In genomic region chr19:10183299-10183983, GRCm38 (mm10) we compare ENCODE assay signal across 8 mouse cellular contexts. TPM values are rescaled to one million over a fixed set of nuclear protein-coding genes. Genes with fewer than 3 reads are reported as not detected.
DNase-seq lines count a peak whose midpoint lies in the region; ATAC-seq and TF ChIP-seq lines count a peak whose summit lies in the region.

No protein-coding gene starts in this region.

- ATAC-seq in embryonic facial prominence, embryonic 12.5 days (ENCODE audit: insufficient number of reproducible peaks, insufficient read depth, low FRiP score, low TSS enrichment): peak; percentile 76
- peak; percentile 70 for ATAC-seq in limb, embryonic 11.5 days (ENCODE audit: insufficient number of reproducible peaks, low FRiP score, low TSS enrichment, low read depth)
- ATAC-seq in midbrain, embryonic 11.5 days (ENCODE audit: low FRiP score): peak; percentile 64

- H3K27ac ChIP-seq in embryonic facial prominence, embryonic 12.5 days: peak overlapping the region; percentile 94
- peak overlapping the region; percentile 87 for H3K27ac ChIP-seq in heart, adult 2 months
- peak overlapping the region; percentile 76 for H3K27ac ChIP-seq in limb, embryonic 11.5 days (replicated peaks; ENCODE audit: low read depth, low read length)
- peak overlapping the region; percentile 86 for H3K27ac ChIP-seq in midbrain, embryonic 11.5 days (ENCODE audit: low read depth, low read length)

- no peak for TF ChIP-seq CTCF in heart, adult 2 months (IDR thresholded peaks at IDR 0.05)

- DNase-seq in 416B (ENCODE audit: low read depth): peak; percentile 83
- peak; percentile 87 for DNase-seq in adrenal gland, postnatal 14 days
- peak; percentile 74 to 76 for DNase-seq in heart, adult 2 months
- peak; percentile 75 for DNase-seq in kidney, adult 18-20 months
- peak; percentile 76 for DNase-seq in limb, embryonic 11.5 days (ENCODE audit: low spot score)
- no peak for DNase-seq in midbrain, embryonic 11.5 days (ENCODE audit: low spot score, missing footprints)
- peak; percentile 63 to 78 for DNase-seq in spleen, postnatal 4 days (ENCODE audit: low spot score in 2 of 2)

- H3K4me3 ChIP-seq in embryonic facial prominence, embryonic 12.5 days: peak overlapping the region; percentile 76
- peak overlapping the region; percentile 97 for H3K4me3 ChIP-seq in heart, adult 2 months
- H3K4me3 ChIP-seq in limb, embryonic 11.5 days (ENCODE audit: low read depth, low read length): peak overlapping the region; percentile 72
- peak overlapping the region; percentile 55 for H3K4me3 ChIP-seq in midbrain, embryonic 11.5 days (ENCODE audit: low read depth, low read length)

- H3K4me2 ChIP-seq in embryonic facial prominence, embryonic 12.5 days (replicated peaks): peak overlapping the region; percentile 78
- peak overlapping the region; percentile 55 for H3K4me2 ChIP-seq in limb, embryonic 11.5 days (ENCODE audit: low read depth, severe bottlenecking)
- peak overlapping the region; percentile 66 for H3K4me2 ChIP-seq in midbrain, embryonic 11.5 days

- H3K4me1 ChIP-seq in embryonic facial prominence, embryonic 12.5 days: peaks cover 26% of the 10 kb centered on the region
- peaks cover 8% of the 10 kb centered on the region for H3K4me1 ChIP-seq in heart, adult 2 months (ENCODE audit: control insufficient read depth, insufficient read depth, low read length)
- H3K4me1 ChIP-seq in limb, embryonic 11.5 days (ENCODE audit: control insufficient read depth, insufficient read depth, low read length): peaks cover 14% of the 10 kb centered on the region
- H3K4me1 ChIP-seq in midbrain, embryonic 11.5 days (ENCODE audit: control insufficient read depth, insufficient read depth, low read length): peaks cover 12% of the 10 kb centered on the region

- intact Hi-C loops in heart, adult 2 months (cut with DNase I): loop anchor here (5.0 kb wide), 1 partner anchor 1829 kb away; no protein-coding TSS in a partner anchor

- no peaks in the 10 kb centered on the region for H3K27me3 ChIP-seq in embryonic facial prominence, embryonic 12.5 days
- no peaks in the 10 kb centered on the region for H3K27me3 ChIP-seq in heart, adult 2 months (ENCODE audit: control insufficient read depth, insufficient read depth, low read length)
- no peaks in the 10 kb centered on the region for H3K27me3 ChIP-seq in limb, embryonic 11.5 days (ENCODE audit: control insufficient read depth, insufficient read depth, low read length)
- H3K27me3 ChIP-seq in midbrain, embryonic 11.5 days (ENCODE audit: control insufficient read depth, insufficient read depth, low read length): no peaks in the 10 kb centered on the region

- under 1% methylated on average over 35 of the region's 35 CpGs for WGBS in embryonic facial prominence, embryonic 12.5 days
- WGBS in heart, adult 2 months: 5% methylated on average over 35 of the region's 35 CpGs
- WGBS in limb, embryonic 11.5 days: under 1% methylated on average over 35 of the region's 35 CpGs
- whole genome bisulfite sequencing in midbrain, embryonic 11.5 days: under 1% methylated on average over 35 of the region's 35 CpGs

- 0 out of 2 replicates have a peak, but pooled peaks have one; percentile 54 for TF ChIP-seq POLR2A in heart, adult 2 months (IDR thresholded peaks at IDR 0.05; ENCODE audit: insufficient read depth, low read depth, low read length)

- no peaks in the 10 kb centered on the region for H3K9me3 ChIP-seq in embryonic facial prominence, embryonic 12.5 days
- H3K9me3 ChIP-seq in limb, embryonic 11.5 days (ENCODE audit: control insufficient read depth, low read length): no peaks in the 10 kb centered on the region
- no peaks in the 10 kb centered on the region for H3K9me3 ChIP-seq in midbrain, embryonic 11.5 days (ENCODE audit: control insufficient read depth, low read length)

- TF ChIP-seq EP300 in heart, adult 2 months (IDR thresholded peaks at IDR 0.05; ENCODE audit: insufficient read depth, low read depth, low read length): 0 out of 2 replicates have a peak, but pooled peaks have one; percentile 26

- H3K79me2 ChIP-seq in heart, adult 2 months (replicated peaks; ENCODE audit: control insufficient read depth, insufficient read depth, low read length): no peaks in the 10 kb centered on the region

- peak overlapping the region; percentile 90 for H3K9ac ChIP-seq in embryonic facial prominence, embryonic 12.5 days
- H3K9ac ChIP-seq in heart, adult 2 months (ENCODE audit: low read depth, low read length): peak overlapping the region; percentile 71
- peak overlapping the region; percentile 80 for H3K9ac ChIP-seq in limb, embryonic 11.5 days (ENCODE audit: low read length)
- peak overlapping the region; percentile 90 for H3K9ac ChIP-seq in midbrain, embryonic 11.5 days (ENCODE audit: low read length)

- H3K36me3 ChIP-seq in embryonic facial prominence, embryonic 12.5 days: peaks cover 39% of the 10 kb centered on the region
- no peaks in the 10 kb centered on the region for H3K36me3 ChIP-seq in heart, adult 2 months (ENCODE audit: control insufficient read depth, insufficient read depth, low read length)
- peaks cover 22% of the 10 kb centered on the region for H3K36me3 ChIP-seq in limb, embryonic 11.5 days (ENCODE audit: control insufficient read depth, insufficient read depth, low read length)
- peaks cover 14% of the 10 kb centered on the region for H3K36me3 ChIP-seq in midbrain, embryonic 11.5 days (ENCODE audit: control insufficient read depth, insufficient read depth, low read length)

RNA-seq across cellular contexts. Expression of gene Fads1, which starts 0.8 kb away (rescaled TPM):
- 324 and 362 TPM in 2 replicates for total RNA-seq in adrenal gland, postnatal 14 days (2021)
- 139 and 144 TPM in 2 replicates for polyA plus RNA-seq in embryonic facial prominence, embryonic 12.5 days (2016; fragmentation: Nextera tagmentation; extraction: Ambion mirVana)
- 10 to 100 TPM; 24.2 to 25.3 TPM for total RNA-seq in heart, adult 2 months (2021)
- polyA plus RNA-seq in heart, adult 2 months (2012; rRNA removed): 14.6 and 16.2 TPM in 2 replicates
- polyA plus RNA-seq in limb, embryonic 11.5 days (2014; fragmentation: Nextera tagmentation; extraction: Ambion mirVana): 138 and 145 TPM in 2 replicates
- 152 and 155 TPM in 2 replicates for polyA plus RNA-seq in midbrain, embryonic 11.5 days (2014; fragmentation: Nextera tagmentation; extraction: Ambion mirVana)

RNA-seq across cellular contexts. Expression of gene Tmem258, which starts 20.4 kb away (rescaled TPM):
- 161 and 170 TPM in 2 replicates for total RNA-seq in adrenal gland, postnatal 14 days (2021)
- polyA plus RNA-seq in embryonic facial prominence, embryonic 12.5 days (2016; fragmentation: Nextera tagmentation; extraction: Ambion mirVana): 389 and 410 TPM in 2 replicates
- 100 to 1,000 TPM; 154 to 181 TPM for total RNA-seq in heart, adult 2 months (2021)
- polyA plus RNA-seq in heart, adult 2 months (2012; rRNA removed): 200 and 205 TPM in 2 replicates
- 419 and 442 TPM in 2 replicates for polyA plus RNA-seq in limb, embryonic 11.5 days (2014; fragmentation: Nextera tagmentation; extraction: Ambion mirVana)
- polyA plus RNA-seq in midbrain, embryonic 11.5 days (2014; fragmentation: Nextera tagmentation; extraction: Ambion mirVana): 334 and 352 TPM in 2 replicates

RNA-seq across cellular contexts. Expression of gene Fen1, which starts 20.5 kb away (rescaled TPM):
- 20.6 and 21.7 TPM in 2 replicates for total RNA-seq in adrenal gland, postnatal 14 days (2021)
- polyA plus RNA-seq in embryonic facial prominence, embryonic 12.5 days (2016; fragmentation: Nextera tagmentation; extraction: Ambion mirVana): 90.1 and 95.5 TPM in 2 replicates
- 1 to 10 TPM; 3.7 to 4.5 TPM for total RNA-seq in heart, adult 2 months (2021)
- polyA plus RNA-seq in heart, adult 2 months (2012; rRNA removed): 2.9 and 3.8 TPM in 2 replicates
- polyA plus RNA-seq in limb, embryonic 11.5 days (2014; fragmentation: Nextera tagmentation; extraction: Ambion mirVana): 135 and 140 TPM in 2 replicates
- polyA plus RNA-seq in midbrain, embryonic 11.5 days (2014; fragmentation: Nextera tagmentation; extraction: Ambion mirVana): 121 and 128 TPM in 2 replicates

RNA-seq across cellular contexts. Expression of gene Myrf, which starts 57.1 kb away (rescaled TPM):
- total RNA-seq in adrenal gland, postnatal 14 days (2021): 2.6 and 4.7 TPM in 2 replicates
- polyA plus RNA-seq in embryonic facial prominence, embryonic 12.5 days (2016; fragmentation: Nextera tagmentation; extraction: Ambion mirVana): 1.9 and 2.5 TPM in 2 replicates
- 1 to 10 TPM; 3.9 to 4.7 TPM for total RNA-seq in heart, adult 2 months (2021)
- polyA plus RNA-seq in heart, adult 2 months (2012; rRNA removed): 6.0 and 6.5 TPM in 2 replicates
- polyA plus RNA-seq in limb, embryonic 11.5 days (2014; fragmentation: Nextera tagmentation; extraction: Ambion mirVana): 4.4 and 4.6 TPM in 2 replicates
- polyA plus RNA-seq in midbrain, embryonic 11.5 days (2014; fragmentation: Nextera tagmentation; extraction: Ambion mirVana): 1.4 and 1.7 TPM in 2 replicates

Comparison
In these comparisons a context has a peak if more than half of its experiments do, and no peak if none do; other contexts are left out.
1. RNA of gene Fen1, which starts 20.5 kb away (polyA plus RNA-seq): 135 to 140 TPM in limb, embryonic 11.5 days, 121 to 128 TPM in midbrain, embryonic 11.5 days and 90.1 to 95.5 TPM in embryonic facial prominence, embryonic 12.5 days; 2.9 to 3.8 TPM in heart, adult 2 months; every median in the first group is over 10 times any median in the second.
2. Peak in every context shown above with its lines, with median percentiles within 50 percentile points of each other: ATAC-seq, H3K27ac ChIP-seq, H3K4me2 ChIP-seq, H3K4me3 ChIP-seq and H3K9ac ChIP-seq.